Mouse (Mus musculus): ENCODE measurements around the gene Celsr1. TPM values are rescaled to one million over a fixed set of nuclear protein-coding genes. Genes with fewer than 3 reads are reported as not detected.

Gene Celsr1
- polyA plus RNA-seq, 1 experiment from 2014 or later: 2.2 TPM

- 68% methylated on average over 8 of the region's 8 CpGs for WGBS (ENCODE audit: insufficient replicate concordance)
- peak; percentile 23; the same call in 1 of the 2 replicates for ATAC-seq (replicated peaks; ENCODE audit: insufficient number of reproducible peaks, low FRiP score, low TSS enrichment)
- H3K27ac ChIP-seq (ENCODE audit: low read depth, low read length): no peak overlapping the region
- no peak overlapping the region for H3K4me3 ChIP-seq (ENCODE audit: low read depth, low read length)
- peaks cover 5% of the 10 kb centered on the region; the same call in 1 of the 2 replicates for H3K27me3 ChIP-seq (ENCODE audit: control insufficient read depth, insufficient read depth, low read length)
- no peak overlapping the region for H3K9ac ChIP-seq (ENCODE audit: low read depth, low read length)
- H3K36me3 ChIP-seq (ENCODE audit: control insufficient read depth, insufficient read depth, low read length): no peaks in the 10 kb centered on the region
- H3K4me1 ChIP-seq (ENCODE audit: control insufficient read depth, insufficient read depth, low read length): peaks cover 26% of the 10 kb centered on the region
- no peaks in the 10 kb centered on the region for H3K9me3 ChIP-seq (replicated peaks; ENCODE audit: control insufficient read depth, low read length)
- no peak overlapping the region for H3K4me2 ChIP-seq
Measured at GRCm38 (mm10) chr15:86020008-86020407, 13.6 kb downstream of the Celsr1 start.

GRCm38 (mm10) chr15:86018753-86019512 lies 14.6 kb downstream of the Celsr1 start:
- no peak for ATAC-seq (replicated peaks; ENCODE audit: insufficient number of reproducible peaks, low FRiP score, low TSS enrichment)
- H3K36me3 ChIP-seq (ENCODE audit: control insufficient read depth, insufficient read depth, low read length): no peaks in the 10 kb centered on the region
- no peak overlapping the region for H3K4me3 ChIP-seq (ENCODE audit: low read depth, low read length)
- H3K4me1 ChIP-seq (ENCODE audit: control insufficient read depth, insufficient read depth, low read length): peaks cover 28% of the 10 kb centered on the region
- no peak overlapping the region for H3K4me2 ChIP-seq
- no peak overlapping the region for H3K27ac ChIP-seq (ENCODE audit: low read depth, low read length)
- no peaks in the 10 kb centered on the region for H3K9me3 ChIP-seq (replicated peaks; ENCODE audit: control insufficient read depth, low read length)
- WGBS (ENCODE audit: insufficient replicate concordance): 88% methylated on average over 5 of the region's 5 CpGs
- no peak overlapping the region for H3K9ac ChIP-seq (ENCODE audit: low read depth, low read length)
- H3K27me3 ChIP-seq (ENCODE audit: control insufficient read depth, insufficient read depth, low read length): peaks cover 5% of the 10 kb centered on the region; the same call in 1 of the 2 replicates

GRCm38 (mm10) chr15:86017336-86017735 lies 16.2 kb downstream of the Celsr1 start:
- no peaks in the 10 kb centered on the region for H3K27me3 ChIP-seq (ENCODE audit: control insufficient read depth, insufficient read depth, low read length)
- 87% methylated on average over 6 of the region's 6 CpGs for WGBS (ENCODE audit: insufficient replicate concordance)
- H3K36me3 ChIP-seq (ENCODE audit: control insufficient read depth, insufficient read depth, low read length): no peaks in the 10 kb centered on the region
- H3K4me2 ChIP-seq: no peak overlapping the region
- H3K4me3 ChIP-seq (ENCODE audit: low read depth, low read length): no peak overlapping the region
- H3K9ac ChIP-seq (ENCODE audit: low read depth, low read length): no peak overlapping the region
- H3K4me1 ChIP-seq (ENCODE audit: control insufficient read depth, insufficient read depth, low read length): peaks cover 28% of the 10 kb centered on the region
- H3K9me3 ChIP-seq (replicated peaks; ENCODE audit: control insufficient read depth, low read length): no peaks in the 10 kb centered on the region
- H3K27ac ChIP-seq (ENCODE audit: low read depth, low read length): no peak overlapping the region
- ATAC-seq (replicated peaks; ENCODE audit: insufficient number of reproducible peaks, low FRiP score, low TSS enrichment): no peak

- H3K36me3 ChIP-seq (ENCODE audit: control insufficient read depth, insufficient read depth, low read length): no peaks in the 10 kb centered on the region
- H3K9ac ChIP-seq (ENCODE audit: low read depth, low read length): no peak overlapping the region
- peaks cover 16% of the 10 kb centered on the region for H3K4me1 ChIP-seq (ENCODE audit: control insufficient read depth, insufficient read depth, low read length)
- no peak overlapping the region for H3K27ac ChIP-seq (ENCODE audit: low read depth, low read length)
- no peak for ATAC-seq (replicated peaks; ENCODE audit: insufficient number of reproducible peaks, low FRiP score, low TSS enrichment)
- WGBS (ENCODE audit: insufficient replicate concordance): 29% methylated on average over 13 of the region's 13 CpGs
- H3K27me3 ChIP-seq (ENCODE audit: control insufficient read depth, insufficient read depth, low read length): no peaks in the 10 kb centered on the region
- H3K4me3 ChIP-seq (ENCODE audit: low read depth, low read length): no peak overlapping the region
- no peaks in the 10 kb centered on the region for H3K9me3 ChIP-seq (replicated peaks; ENCODE audit: control insufficient read depth, low read length)
- no peak overlapping the region for H3K4me2 ChIP-seq
Measured at GRCm38 (mm10) chr15:86015860-86016541, 17.6 kb downstream of the Celsr1 start.

- H3K4me1 ChIP-seq (ENCODE audit: control insufficient read depth, insufficient read depth, low read length): peaks cover 14% of the 10 kb centered on the region
- no peak for ATAC-seq (replicated peaks; ENCODE audit: insufficient number of reproducible peaks, low FRiP score, low TSS enrichment)
- no peak overlapping the region for H3K9ac ChIP-seq (ENCODE audit: low read depth, low read length)
- H3K36me3 ChIP-seq (ENCODE audit: control insufficient read depth, insufficient read depth, low read length): no peaks in the 10 kb centered on the region
- H3K27ac ChIP-seq (ENCODE audit: low read depth, low read length): no peak overlapping the region
- H3K4me2 ChIP-seq: no peak overlapping the region
- H3K9me3 ChIP-seq (replicated peaks; ENCODE audit: control insufficient read depth, low read length): no peaks in the 10 kb centered on the region
- WGBS (ENCODE audit: insufficient replicate concordance): 81% methylated on average over 7 of the region's 7 CpGs
- no peak overlapping the region for H3K4me3 ChIP-seq (ENCODE audit: low read depth, low read length)
- no peaks in the 10 kb centered on the region for H3K27me3 ChIP-seq (ENCODE audit: control insufficient read depth, insufficient read depth, low read length)
Measured at GRCm38 (mm10) chr15:86015026-86015425, 18.6 kb downstream of the Celsr1 start.

- H3K27ac ChIP-seq (ENCODE audit: low read depth, low read length): no peak overlapping the region
- peak overlapping the region; percentile 3; the same call in 1 of the 2 replicates for H3K9ac ChIP-seq (ENCODE audit: low read depth, low read length)
Measured at GRCm38 (mm10) chr15:86013656-86014055, 19.9 kb downstream of the Celsr1 start.

GRCm38 (mm10) chr15:86013130-86013529 lies 20.4 kb downstream of the Celsr1 start:
- ATAC-seq (replicated peaks; ENCODE audit: insufficient number of reproducible peaks, low FRiP score, low TSS enrichment): no peak
- H3K9me3 ChIP-seq (replicated peaks; ENCODE audit: control insufficient read depth, low read length): no peaks in the 10 kb centered on the region
- H3K4me2 ChIP-seq: no peak overlapping the region
- H3K9ac ChIP-seq (ENCODE audit: low read depth, low read length): no peak overlapping the region
- peaks cover 14% of the 10 kb centered on the region for H3K4me1 ChIP-seq (ENCODE audit: control insufficient read depth, insufficient read depth, low read length)
- H3K4me3 ChIP-seq (ENCODE audit: low read depth, low read length): no peak overlapping the region
- H3K27ac ChIP-seq (ENCODE audit: low read depth, low read length): no peak overlapping the region
- no peaks in the 10 kb centered on the region for H3K36me3 ChIP-seq (ENCODE audit: control insufficient read depth, insufficient read depth, low read length)
- 52% methylated on average over 2 of the region's 2 CpGs for WGBS (ENCODE audit: insufficient replicate concordance)
- H3K27me3 ChIP-seq (ENCODE audit: control insufficient read depth, insufficient read depth, low read length): no peaks in the 10 kb centered on the region

More at GRCm38 (mm10) chr15:86013656-86014055, 19.9 kb downstream of the Celsr1 start:
- Histone ChIP-seq H3K36me3 (ENCODE audit: control insufficient read depth, insufficient read depth, low read length) (no peaks in the 10 kb centered on the region), H3K9me3 (replicated peaks; ENCODE audit: control insufficient read depth, low read length) (no peaks in the 10 kb centered on the region), H3K4me2 (no peak overlapping the region), H3K4me1 (ENCODE audit: control insufficient read depth, insufficient read depth, low read length) (peaks cover 14% of the 10 kb centered on the region), H3K27me3 (ENCODE audit: control insufficient read depth, insufficient read depth, low read length) (no peaks in the 10 kb centered on the region), H3K4me3 (ENCODE audit: low read depth, low read length) (no peak overlapping the region)
- no peak for ATAC-seq (replicated peaks; ENCODE audit: insufficient number of reproducible peaks, low FRiP score, low TSS enrichment)
- 59% methylated on average over 10 of the region's 10 CpGs for WGBS (ENCODE audit: insufficient replicate concordance)

GRCm38 (mm10) chr15:86007690-86008121 lies 25.9 kb downstream of the Celsr1 start:
- peaks cover 23% of the 10 kb centered on the region for H3K4me1 ChIP-seq (ENCODE audit: control insufficient read depth, insufficient read depth, low read length)
- peak; percentile 67 for ATAC-seq (replicated peaks; ENCODE audit: insufficient number of reproducible peaks, low FRiP score, low TSS enrichment)
- H3K4me2 ChIP-seq: peak overlapping the region; percentile 53
- no peaks in the 10 kb centered on the region for H3K36me3 ChIP-seq (ENCODE audit: control insufficient read depth, insufficient read depth, low read length)
- no peak overlapping the region for H3K9ac ChIP-seq (ENCODE audit: low read depth, low read length)
- H3K4me3 ChIP-seq (ENCODE audit: low read depth, low read length): no peak overlapping the region
- H3K27ac ChIP-seq (ENCODE audit: low read depth, low read length): no peak overlapping the region
- WGBS (ENCODE audit: insufficient replicate concordance): 8% methylated on average over 6 of the region's 6 CpGs
- no peaks in the 10 kb centered on the region for H3K9me3 ChIP-seq (replicated peaks; ENCODE audit: control insufficient read depth, low read length)
- no peaks in the 10 kb centered on the region for H3K27me3 ChIP-seq (ENCODE audit: control insufficient read depth, insufficient read depth, low read length)

Measured in heart, embryonic 11.5 days (tissue).